Mouse (Mus musculus) liver, embryonic 12.5 days (tissue): Measurements from ENCODE around the gene Smlr1. TPM values are rescaled to one million over a fixed set of nuclear protein-coding genes. Genes with fewer than 3 reads are reported as not detected.

Experiments used
- ATAC-seq: fragments of 200-750 bp; cut with Nextera tagmentation; 2 replicates; pipeline ENCODE4 v1.8.0; 2017; ENCODE audit warnings: moderate number of reproducible peaks, mild to moderate bottlenecking, moderate library complexity
- H3K27ac ChIP-seq: fragments of 300-500 bp; sonication (generic); 2 replicates; pipeline ENCODE4 v1.5.1; 2016; ENCODE audit warnings: mild to moderate bottlenecking
- H3K27me3 ChIP-seq: fragments of 300-500 bp; sonication (generic); replicated peaks from 2 replicates; pipeline ENCODE4 v1.6.1; 2016; ENCODE audit warnings: mild to moderate bottlenecking, moderate library complexity
- H3K36me3 ChIP-seq: fragments of 300-500 bp; sonication (generic); 2 replicates; pipeline ENCODE4 v1.6.1; 2016; ENCODE audit warnings: mild to moderate bottlenecking, moderate library complexity
- H3K4me1 ChIP-seq: fragments of 300-500 bp; sonication (generic); 2 replicates; pipeline ENCODE4 v1.6.1; 2016
- H3K4me2 ChIP-seq: fragments of 300-500 bp; sonication (generic); 2 replicates; pipeline ENCODE4 v1.6.1; 2016; ENCODE audit warnings: mild to moderate bottlenecking, moderate library complexity
- H3K4me3 ChIP-seq: fragments of 300-500 bp; sonication (generic); 2 replicates; pipeline ENCODE4 v1.5.1; 2016; ENCODE audit warnings: mild to moderate bottlenecking, moderate library complexity
- H3K9ac ChIP-seq: fragments of 300-500 bp; sonication (generic); 2 replicates; pipeline ENCODE4 v1.6.1; 2016; ENCODE audit warnings: mild to moderate bottlenecking, moderate library complexity
- H3K9me3 ChIP-seq: fragments of 300-500 bp; sonication (generic); replicated peaks from 2 replicates; pipeline ENCODE4 v1.6.1; 2016; ENCODE audit warnings: mild to moderate bottlenecking, moderate library complexity
- WGBS: fragments of 180-500 bp; shearing (Covaris S2); methylation state at CpG from one replicate; pipeline ENCODE4 v1.1.7; 2016; ENCODE audit not compliant: insufficient replicate concordance; 5-methylcytosine and 5-hydroxymethylcytosine counted together
- polyA plus RNA-seq: library from polyadenylated mRNA; unstranded; fragments of >200 nt; fragmentation: Nextera tagmentation; extraction: Ambion mirVana; gene quantifications from 2 replicates; pipeline ENCODE4 v1.2.1, GENCODE M21; 2016

Gene Smlr1
- polyA plus RNA-seq, 1 experiment from 2014 or later, result 5.0 TPM

- Histone ChIP-seq H3K27ac (no peak overlapping the region), H3K4me2 (no peak overlapping the region), H3K4me1 (0 out of 2 replicates have a peak, but pooled peaks cover 4% of the 10 kb centered on the region), H3K9ac (no peak overlapping the region), H3K4me3 (no peak overlapping the region), H3K36me3 (no peaks in the 10 kb centered on the region), H3K9me3 (no peaks in the 10 kb centered on the region), H3K27me3 (no peaks in the 10 kb centered on the region)
- ATAC-seq, result no peak
- 75% methylated on average over 5 of the region's 5 CpGs for WGBS
Observed at GRCm38 (mm10) chr10:25482791-25483190, 53.3 kb downstream of the Smlr1 start.

GRCm38 (mm10) chr10:25479716-25480115, 56.4 kb downstream of the Smlr1 start:
- Histone ChIP-seq H3K9ac (no peak overlapping the region), H3K4me2 (no peak overlapping the region), H3K4me3 (no peak overlapping the region), H3K4me1 (0 out of 2 replicates have a peak, but pooled peaks cover 4% of the 10 kb centered on the region), H3K27me3 (no peaks in the 10 kb centered on the region), H3K36me3 (no peaks in the 10 kb centered on the region), H3K27ac (no peak overlapping the region), H3K9me3 (no peaks in the 10 kb centered on the region)
- 79% methylated on average over 3 of the region's 3 CpGs for WGBS
- no peak for ATAC-seq

Other genes with a start within 250 kb of the Smlr1 start
- gene Akap7, start 228.4 kb downstream of the Smlr1 start, polyA plus RNA-seq, result 23.2 and 25.7 TPM in 2 replicates
- gene Epb41l2, start 176.5 kb downstream of the Smlr1 start, polyA plus RNA-seq, result 16.2 and 19.0 TPM in 2 replicates